Mouse (Mus musculus) CH12.LX (cell line): ENCODE results near the gene Sf1. TPM values are rescaled to one million over a fixed set of nuclear protein-coding genes. Genes with fewer than 3 reads are reported as not detected.

ENCODE experiments used
- DNase-seq: peaks from one replicate; pipeline ENCODE4 v3.0.0-alpha.2; 2013; ENCODE audit errors: extremely low read depth
- H3K27ac ChIP-seq: 2 replicates; pipeline ENCODE4 v1.5.1; 2012; ENCODE audit warnings: low read depth, mild to moderate bottlenecking, control low read depth, moderate library complexity; ENCODE audit not compliant: insufficient read depth
- H3K27me3 ChIP-seq: replicated peaks from 2 replicates; pipeline ENCODE3; 2012; ENCODE audit warnings: inconsistent platforms
- H3K36me3 ChIP-seq, 2 experiments: replicated peaks in 1 of 2; 2 replicates each; pipeline versions ENCODE3 to v1.6.1; 2012; ENCODE audit warnings: inconsistent platforms in 1 of 2, low read length in 1 of 2, mild to moderate bottlenecking in 1 of 2, mixed read lengths in 1 of 2, moderate library complexity in 1 of 2; ENCODE audit not compliant: control insufficient read depth in 1 of 2, insufficient read depth in 1 of 2
- H3K4me1 ChIP-seq, 2 experiments: 2 replicates each; pipeline ENCODE4 v1.6.1; 2012; ENCODE audit warnings: inconsistent platforms in 1 of 2, moderate library complexity in 1 of 2; ENCODE audit not compliant: insufficient read depth in 2 of 2, control insufficient read depth in 1 of 2
- H3K4me2 ChIP-seq: 2 replicates; pipeline ENCODE4 v1.6.1; 2012; ENCODE audit warnings: low read depth, mild to moderate bottlenecking, control low read depth; ENCODE audit not compliant: poor library complexity, insufficient read depth, severe bottlenecking
- H3K4me3 ChIP-seq, 3 experiments: fragments of 150-350 bp in 1 of 3; sonication (generic) in 1 of 3; replicated peaks in 1 of 3; 2 replicates each; pipeline versions ENCODE3 to v1.5.1; 2011 to 2012; ENCODE audit warnings: low read depth in 2 of 3, low read length in 2 of 3, mild to moderate bottlenecking in 2 of 3, moderate library complexity in 2 of 3, control low read depth in 1 of 3, improper control_type of control experiment in 1 of 3, inconsistent platforms in 1 of 3, mixed read lengths in 1 of 3; ENCODE audit not compliant: poor library complexity in 1 of 3
- H3K79me2 ChIP-seq: replicated peaks from 2 replicates; pipeline ENCODE4 v1.6.1; 2012; ENCODE audit warnings: mild to moderate bottlenecking, moderate library complexity; ENCODE audit not compliant: control insufficient read depth, poor library complexity, insufficient read depth, severe bottlenecking; ENCODE audit errors: extremely low read depth
- H3K9ac ChIP-seq: 2 replicates; pipeline ENCODE4 v1.6.1; 2012; ENCODE audit warnings: low read depth, mild to moderate bottlenecking, control low read depth, moderate library complexity; ENCODE audit not compliant: insufficient read depth
- H3K9me3 ChIP-seq: replicated peaks from 2 replicates; pipeline ENCODE3; 2012; ENCODE audit warnings: low read length, inconsistent platforms, mixed read lengths
- BHLHE40 ChIP-seq: IDR thresholded peaks from 2 replicates; pipeline ENCODE4 v1.6.1; 2011; ENCODE audit warnings: mild to moderate bottlenecking, low read depth, low read length, improper control_type of control experiment
- CHD2 ChIP-seq: IDR thresholded peaks from 2 replicates; pipeline ENCODE4 v1.6.1; 2011; ENCODE audit warnings: low read length, improper control_type of control experiment
- E2F4 ChIP-seq: IDR thresholded peaks from 2 replicates; pipeline ENCODE4 v1.6.1; 2011; ENCODE audit warnings: low read depth, low read length, improper control_type of control experiment; ENCODE audit not compliant: insufficient replicate concordance
- EP300 ChIP-seq: IDR thresholded peaks from 2 replicates; pipeline ENCODE4 v1.6.1; 2011; ENCODE audit warnings: low read length, improper control_type of control experiment
- GABPA ChIP-seq: IDR thresholded peaks from 2 replicates; pipeline ENCODE4 v1.6.1; 2012; ENCODE audit warnings: low read depth, low read length, improper control_type of control experiment, inconsistent platforms; ENCODE audit not compliant: insufficient replicate concordance
- HCFC1 ChIP-seq: IDR thresholded peaks from 2 replicates; pipeline ENCODE4 v1.6.1; 2012; ENCODE audit warnings: low read depth, mild to moderate bottlenecking, inconsistent platforms, low read length, improper control_type of control experiment
- IRF4 ChIP-seq: IDR thresholded peaks from 2 replicates; pipeline ENCODE4 v1.6.1; 2014; ENCODE audit warnings: low read depth, mild to moderate bottlenecking, inconsistent platforms, low read length, improper control_type of control experiment
- JUN ChIP-seq: IDR thresholded peaks from 2 replicates; pipeline ENCODE4 v1.6.1; 2011; ENCODE audit warnings: low read depth, mild to moderate bottlenecking, low read length, improper control_type of control experiment, moderate library complexity; ENCODE audit not compliant: insufficient read depth
- JUND ChIP-seq: conservative IDR thresholded peaks from 2 replicates; pipeline ENCODE4 v1.6.1; 2011; ENCODE audit warnings: low read depth, low read length, improper control_type of control experiment
- MAFK ChIP-seq: IDR thresholded peaks from 2 replicates; pipeline ENCODE4 v1.6.1; 2011; ENCODE audit warnings: low read length, improper control_type of control experiment; ENCODE audit not compliant: insufficient replicate concordance
- MEF2A ChIP-seq: IDR thresholded peaks from 2 replicates; pipeline ENCODE4 v1.6.1; 2014; ENCODE audit warnings: low read depth, mild to moderate bottlenecking, inconsistent platforms, low read length, improper control_type of control experiment, borderline replicate concordance
- MXI1 ChIP-seq: IDR thresholded peaks from 2 replicates; pipeline ENCODE4 v1.6.1; 2011; ENCODE audit warnings: mild to moderate bottlenecking, low read depth, low read length, improper control_type of control experiment
- POLR2A ChIP-seq: IDR thresholded peaks from 2 replicates; pipeline ENCODE4 v1.6.1; 2011; ENCODE audit warnings: low read depth, mild to moderate bottlenecking, improper control_type of control experiment, low read length
- SIN3A ChIP-seq: IDR thresholded peaks from 2 replicates; pipeline ENCODE4 v1.6.1; 2012; ENCODE audit warnings: low read length, improper control_type of control experiment, inconsistent platforms
- SMC3 ChIP-seq: IDR thresholded peaks from 2 replicates; pipeline ENCODE4 v1.6.1; 2011; ENCODE audit warnings: low read depth, low read length, improper control_type of control experiment
- TCF12 ChIP-seq: IDR thresholded peaks from 2 replicates; pipeline ENCODE4 v1.6.1; 2014; ENCODE audit warnings: low read depth, mild to moderate bottlenecking, inconsistent platforms, low read length, improper control_type of control experiment
- UBTF ChIP-seq: IDR thresholded peaks from 2 replicates; pipeline ENCODE4 v1.6.1; 2012; ENCODE audit warnings: low read depth, mild to moderate bottlenecking, inconsistent platforms, low read length, improper control_type of control experiment, moderate library complexity
- USF1 ChIP-seq: IDR thresholded peaks from 2 replicates; pipeline ENCODE4 v1.6.1; 2014; ENCODE audit warnings: low read depth, mild to moderate bottlenecking, inconsistent platforms, low read length, improper control_type of control experiment
- USF2 ChIP-seq: conservative IDR thresholded peaks from 2 replicates; pipeline ENCODE4 v1.6.1; 2011; ENCODE audit warnings: low read depth, low read length, improper control_type of control experiment
- ZC3H11A ChIP-seq: IDR thresholded peaks from 2 replicates; pipeline ENCODE4 v1.6.1; 2012; ENCODE audit warnings: low read depth, mild to moderate bottlenecking, inconsistent platforms, low read length, improper control_type of control experiment
- ZMIZ1 ChIP-seq: IDR thresholded peaks from 2 replicates; pipeline ENCODE4 v1.6.1; 2012; ENCODE audit warnings: low read depth, mild to moderate bottlenecking, inconsistent platforms, low read length, improper control_type of control experiment
- ZNF384 ChIP-seq: IDR thresholded peaks from 2 replicates; pipeline ENCODE4 v1.6.1; 2012; ENCODE audit warnings: low read depth, low read length, improper control_type of control experiment, inconsistent platforms
- dilution Hi-C: fragments of 300-500 bp; cut with MboI; formaldehyde crosslinking; loops from 2 replicates; pipeline ENCODE4 v1.14.3; 2020; ENCODE audit warnings: low sequenced_read_pairs; ENCODE audit not compliant: extremely low pct_unique_long_range_greater_than_20kb, extremely low pct_ligation_motif_present
- in situ Hi-C: fragments of 300-500 bp; cut with MboI; formaldehyde crosslinking; loops from 3 replicates; pipeline ENCODE4 v1.14.3; 2019; ENCODE audit warnings: low sequenced_read_pairs, low pct_ligation_motif_present, low pct_unique_long_range_greater_than_20kb, mixed read lengths
- polyA plus RNA-seq: library from polyadenylated mRNA; unstranded; fragments of >175 nt; gene quantifications from 2 replicates; pipeline ENCODE4 v1.2.1, GENCODE M21; 2012; ENCODE audit warnings: low read depth; ENCODE audit not compliant: insufficient read length
- total RNA-seq, 2 experiments: library from RNA; depleted of rRNA; stranded (reverse); fragments of 300-350 nt in 1 of 2; fragments of >200 nt in 1 of 2; gene quantifications; 2 replicates each; pipeline ENCODE4 v1.2.3; 2012 to 2014

The Sf1 gene
- total and polyA plus RNA-seq, 3 experiments: 54.5 to 251 (median 70.4) TPM

DNA sequence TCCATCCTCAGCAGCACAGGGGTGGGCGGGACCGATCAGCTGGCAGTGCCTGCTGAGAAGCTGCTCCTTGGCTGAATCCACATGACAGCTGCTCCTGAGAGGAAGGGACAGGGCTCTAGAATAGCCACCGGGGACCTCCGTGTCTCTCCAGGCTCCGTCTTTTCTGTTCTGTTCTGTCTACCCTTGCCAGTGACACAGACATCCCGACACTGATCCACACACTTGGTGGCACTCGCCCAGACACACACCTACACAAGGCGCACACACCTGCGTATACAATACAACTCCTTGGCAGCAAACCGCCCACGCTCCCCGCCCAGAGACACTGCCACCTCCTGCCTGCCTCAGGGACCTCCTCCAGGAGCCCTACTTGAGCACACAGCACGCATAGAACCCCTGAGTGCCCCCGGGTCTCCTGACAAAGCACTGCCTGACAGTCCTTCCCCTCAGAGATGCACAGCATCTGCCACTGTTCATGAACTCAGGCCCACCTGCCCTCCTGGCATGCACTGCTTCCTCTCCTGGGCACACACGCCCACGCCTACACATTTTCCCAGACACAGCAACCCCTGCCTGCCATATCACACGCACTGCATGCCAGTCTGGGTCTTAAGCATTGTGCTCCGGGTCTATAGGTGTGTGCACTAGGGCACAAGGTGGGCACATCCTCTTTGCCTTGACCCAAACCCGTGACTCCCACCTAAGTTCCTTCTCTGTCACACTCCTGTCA, 57.2 kb downstream of the Sf1 start:
- no peaks in the 10 kb centered on the region for H3K9me3 ChIP-seq
- H3K9ac ChIP-seq: no peak overlapping the region
- dilution Hi-C loops: no loop called here
- H3K4me2 ChIP-seq: no peak overlapping the region
- in situ Hi-C loops: no loop called here
- no peak overlapping the region for H3K4me3 ChIP-seq
- no peak overlapping the region for H3K27ac ChIP-seq
- H3K36me3 ChIP-seq: no peaks in the 10 kb centered on the region
- TF ChIP-seq USF2 (no peak), BHLHE40 (no peak), JUND (no peak), ZNF384 (no peak), IRF4 (no peak), SMC3 (no peak), TCF12 (no peak), CHD2 (no peak), SIN3A (no peak), EP300 (no peak), MEF2A (no peak), USF1 (no peak), HCFC1 (no peak), UBTF (no peak), ZMIZ1 (no peak)
- no peaks in the 10 kb centered on the region for H3K79me2 ChIP-seq
- no peak for DNase-seq
- H3K27me3 ChIP-seq: peaks cover 60% of the 10 kb centered on the region
- peaks cover 4 to 23% of the 10 kb centered on the region in 2 experiments; a peak in 3 of 4 replicates for H3K4me1 ChIP-seq

DNA sequence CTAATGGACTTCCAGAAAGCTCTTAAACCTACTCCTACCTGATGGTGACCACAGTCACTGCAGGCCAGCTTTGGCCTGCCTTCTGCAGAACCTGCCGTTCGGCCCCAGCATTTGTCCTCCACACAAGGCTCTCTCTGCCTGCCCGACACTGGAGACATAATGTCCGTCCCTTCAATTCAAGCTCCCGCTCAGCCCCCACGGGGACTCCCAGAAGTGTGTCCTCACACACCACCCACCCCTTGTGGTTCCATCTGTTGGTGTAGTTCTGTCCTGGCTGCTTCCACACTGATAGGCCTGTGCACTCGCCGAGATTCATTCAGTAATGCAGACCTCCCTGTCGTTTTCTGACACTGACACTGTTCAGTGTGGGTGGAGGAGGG, 57.7 kb downstream of the Sf1 start:
- H3K9ac ChIP-seq: no peak overlapping the region
- H3K27me3 ChIP-seq: peaks cover 64% of the 10 kb centered on the region
- no peak overlapping the region for H3K4me2 ChIP-seq
- in situ Hi-C loops (no loop called here), dilution Hi-C loops (no loop called here)
- H3K27ac ChIP-seq: no peak overlapping the region
- H3K9me3 ChIP-seq: no peaks in the 10 kb centered on the region
- no peaks in the 10 kb centered on the region for H3K36me3 ChIP-seq
- peaks cover 4 to 29% of the 10 kb centered on the region in 2 experiments; a peak in 3 of 4 replicates for H3K4me1 ChIP-seq
- no peak for TF ChIP-seq ZC3H11A
- TF ChIP-seq E2F4: no peak
- no peak for TF ChIP-seq USF2
- no peak for TF ChIP-seq TCF12
- TF ChIP-seq USF1: no peak
- no peak for TF ChIP-seq SIN3A
- TF ChIP-seq MAFK: no peak
- TF ChIP-seq MEF2A: no peak
- no peak for TF ChIP-seq POLR2A
- TF ChIP-seq MXI1: no peak
- no peak for TF ChIP-seq JUN
- TF ChIP-seq BHLHE40: no peak
- no peak for TF ChIP-seq GABPA
- H3K79me2 ChIP-seq: no peaks in the 10 kb centered on the region
- no peak overlapping the region for H3K4me3 ChIP-seq
- DNase-seq: no peak
